9 mouse cellular contexts compared by ENCODE assay signal in genomic region chr4:152028456-152028855, GRCm38 (mm10). TPM values are rescaled to one million over a fixed set of nuclear protein-coding genes. Genes with fewer than 3 reads are reported as not detected.
A peak's percentile ranks its signal among the peaks of the same experiment; 100 is the strongest.
DNase-seq lines count a peak whose midpoint lies in the region; ATAC-seq and TF ChIP-seq lines count a peak whose summit lies in the region.
"Had no signal": no experiment of that assay in that cellular context is flagged by ENCODE, and none has a peak within 500 bp of the region (broad histone marks: within the 10 kb centered on the region; RNA-seq: fewer than 3 reads in every experiment).

No protein-coding gene starts in this region.

- H3K36me3 ChIP-seq in heart, embryonic 13.5 days: peaks cover 26% of the 10 kb centered on the region
- peaks cover 33% of the 10 kb centered on the region for H3K36me3 ChIP-seq in G1E (replicated peaks)
- H3K36me3 ChIP-seq in hindbrain, embryonic 12.5 days: peaks cover 17% of the 10 kb centered on the region
- H3K36me3 ChIP-seq in midbrain, embryonic 11.5 days (ENCODE audit: control insufficient read depth, insufficient read depth, low read length): peaks cover 3% of the 10 kb centered on the region; the same call in 1 of the 2 replicates

- peak overlapping the region; percentile 88 for H3K4me3 ChIP-seq in heart, embryonic 13.5 days
- H3K4me3 ChIP-seq in G1E (ENCODE audit: low read depth, low read length): peak overlapping the region; percentile 89; the same call in 1 of the 2 replicates
- H3K4me3 ChIP-seq in hindbrain, embryonic 12.5 days: peak overlapping the region; percentile 82
- peak overlapping the region; percentile 74 for H3K4me3 ChIP-seq in midbrain, embryonic 11.5 days (ENCODE audit: low read depth, low read length)

- peaks cover 45% of the 10 kb centered on the region for H3K4me1 ChIP-seq in heart, embryonic 13.5 days
- H3K4me1 ChIP-seq in G1E (ENCODE audit: insufficient read depth, low read depth, low read length): peaks cover 42% of the 10 kb centered on the region
- H3K4me1 ChIP-seq in hindbrain, embryonic 12.5 days: peaks cover 43% of the 10 kb centered on the region
- peaks cover 23% of the 10 kb centered on the region for H3K4me1 ChIP-seq in midbrain, embryonic 11.5 days (ENCODE audit: control insufficient read depth, insufficient read depth, low read length)

- intact Hi-C loops in heart, postnatal 14 days (cut with DNase I): no loop called here

- peaks cover 16% of the 10 kb centered on the region for H3K27me3 ChIP-seq in heart, embryonic 13.5 days (replicated peaks)
- H3K27me3 ChIP-seq in G1E (ENCODE audit: insufficient read depth, low read length): peaks cover 35% of the 10 kb centered on the region
- peaks cover 10% of the 10 kb centered on the region; the same call in 1 of the 2 replicates for H3K27me3 ChIP-seq in hindbrain, embryonic 12.5 days
- H3K27me3 ChIP-seq in midbrain, embryonic 11.5 days (ENCODE audit: control insufficient read depth, insufficient read depth, low read length): no peaks in the 10 kb centered on the region

- peak overlapping the region; percentile 80 for H3K9ac ChIP-seq in heart, embryonic 13.5 days
- peak overlapping the region; percentile 76 for H3K9ac ChIP-seq in hindbrain, embryonic 12.5 days
- peak overlapping the region; percentile 61 for H3K9ac ChIP-seq in midbrain, embryonic 11.5 days (ENCODE audit: low read length)

- no peak overlapping the region for H3K27ac ChIP-seq in heart, embryonic 13.5 days (replicated peaks)
- H3K27ac ChIP-seq in hindbrain, embryonic 12.5 days: no peak overlapping the region
- no peak overlapping the region for H3K27ac ChIP-seq in midbrain, embryonic 11.5 days (ENCODE audit: low read depth, low read length)

- H3K4me2 ChIP-seq in heart, embryonic 13.5 days: peak overlapping the region; percentile 99
- H3K4me2 ChIP-seq in hindbrain, embryonic 12.5 days (replicated peaks): peak overlapping the region; percentile 99
- H3K4me2 ChIP-seq in midbrain, embryonic 11.5 days: peak overlapping the region; percentile 97

- 56% methylated on average over 15 of the region's 15 CpGs for WGBS in heart, embryonic 13.5 days
- WGBS in hindbrain, embryonic 12.5 days: 59% methylated on average over 15 of the region's 15 CpGs
- WGBS in midbrain, embryonic 11.5 days: 69% methylated on average over 15 of the region's 15 CpGs

- TF ChIP-seq CTCF in G1E (IDR thresholded peaks at IDR 0.05; ENCODE audit: low read depth, low read length): no peak

- DNase-seq in heart, postnatal 14 days: no peak
- DNase-seq in G1E (ENCODE audit: low spot score): no peak
- DNase-seq in midbrain, embryonic 11.5 days (ENCODE audit: low spot score, missing footprints): no peak
- no peak for DNase-seq in gastrocnemius, postnatal 4 days (ENCODE audit: low spot score in 2 of 2)
- no peak for DNase-seq in thymus, postnatal 10 days (ENCODE audit: low spot score in 2 of 2)
- no peak for DNase-seq in lung, postnatal 4 days
- DNase-seq: heart, adult 2 months had no signal

- no peaks in the 10 kb centered on the region for H3K9me3 ChIP-seq in heart, embryonic 13.5 days
- no peaks in the 10 kb centered on the region for H3K9me3 ChIP-seq in G1E (replicated peaks)
- no peaks in the 10 kb centered on the region for H3K9me3 ChIP-seq in hindbrain, embryonic 12.5 days (replicated peaks)
- no peaks in the 10 kb centered on the region for H3K9me3 ChIP-seq in midbrain, embryonic 11.5 days (ENCODE audit: control insufficient read depth, low read length)

- ATAC-seq in heart, embryonic 13.5 days (ENCODE audit: extremely low read depth, insufficient number of reproducible peaks, low FRiP score, low TSS enrichment): no peak
- no peak for ATAC-seq in G1E (ENCODE audit: extremely low read depth, insufficient number of reproducible peaks, low FRiP score, poor library complexity, severe bottlenecking)
- ATAC-seq in hindbrain, embryonic 12.5 days (ENCODE audit: low FRiP score): no peak
- ATAC-seq in midbrain, embryonic 11.5 days (ENCODE audit: low FRiP score): no peak

RNA-seq across cellular contexts. Expression of gene Zbtb48, which starts 1.0 kb away (rescaled TPM):
- 10.0 and 11.6 TPM in 2 replicates for polyA plus RNA-seq in heart, embryonic 13.5 days (2015; fragmentation: Nextera tagmentation; extraction: Ambion mirVana)
- total RNA-seq in heart, postnatal 14 days (2021): 1 to 10 TPM; 4.7 to 7.5 TPM
- 13.9 and 24.5 TPM in 2 replicates for total RNA-seq in G1E (2014; fragmentation: Nextera tagmentation)
- total RNA-seq in G1E (2017): 9.3 and 9.8 TPM in 2 replicates
- 12.4 and 13.4 TPM in 2 replicates for polyA plus RNA-seq in G1E (2012)
- 20.4 and 25.2 TPM in 2 replicates for polyA plus RNA-seq in hindbrain, embryonic 12.5 days (2016; fragmentation: Nextera tagmentation; extraction: Ambion mirVana)
- 21.1 and 22.5 TPM in 2 replicates for polyA plus RNA-seq in midbrain, embryonic 11.5 days (2014; fragmentation: Nextera tagmentation; extraction: Ambion mirVana)
- 1 to 10 TPM; 5.5 to 5.7 TPM for total RNA-seq in gastrocnemius, postnatal 4 days (2021)

RNA-seq across cellular contexts. Expression of gene Tas1r1, which starts 9.9 kb away (rescaled TPM):
- polyA plus RNA-seq in heart, embryonic 13.5 days (2015; fragmentation: Nextera tagmentation; extraction: Ambion mirVana): 0.11 TPM in 1 of 2 replicates, not detected in the other
- total RNA-seq in heart, postnatal 14 days (2021): under 1 TPM in 1 of 2 experiments, not detected in 1; 0.07 TPM
- 0.24 TPM in 1 of 2 replicates, not detected in the other for total RNA-seq in G1E (2014; fragmentation: Nextera tagmentation)
- 0.06 and 0.27 TPM in 2 replicates for total RNA-seq in G1E (2017)
- polyA plus RNA-seq in G1E (2012): 0.02 and 0.04 TPM in 2 replicates
- 1.0 and 1.2 TPM in 2 replicates for polyA plus RNA-seq in hindbrain, embryonic 12.5 days (2016; fragmentation: Nextera tagmentation; extraction: Ambion mirVana)
- polyA plus RNA-seq in midbrain, embryonic 11.5 days (2014; fragmentation: Nextera tagmentation; extraction: Ambion mirVana): 0.44 and 0.58 TPM in 2 replicates
- 1 to 10 TPM; 3.0 to 3.5 TPM for total RNA-seq in gastrocnemius, postnatal 4 days (2021)

RNA-seq across cellular contexts. Expression of gene Nol9, which starts 10.7 kb away (rescaled TPM):
- polyA plus RNA-seq in heart, embryonic 13.5 days (2015; fragmentation: Nextera tagmentation; extraction: Ambion mirVana): 17.2 and 18.1 TPM in 2 replicates
- total RNA-seq in heart, postnatal 14 days (2021): 10 to 100 TPM; 10.5 to 10.9 TPM
- 47.5 and 58.2 TPM in 2 replicates for total RNA-seq in G1E (2014; fragmentation: Nextera tagmentation)
- total RNA-seq in G1E (2017): 34.2 and 35.1 TPM in 2 replicates
- 63.5 and 96.9 TPM in 2 replicates for polyA plus RNA-seq in G1E (2012)
- 32.6 and 33.9 TPM in 2 replicates for polyA plus RNA-seq in hindbrain, embryonic 12.5 days (2016; fragmentation: Nextera tagmentation; extraction: Ambion mirVana)
- polyA plus RNA-seq in midbrain, embryonic 11.5 days (2014; fragmentation: Nextera tagmentation; extraction: Ambion mirVana): 23.4 TPM in 2 replicates
- 10 to 100 TPM; 13.2 to 15.1 TPM for total RNA-seq in gastrocnemius, postnatal 4 days (2021)

RNA-seq across cellular contexts. Expression of gene Klhl21, which starts 19.9 kb away (rescaled TPM):
- 23.2 and 25.9 TPM in 2 replicates for polyA plus RNA-seq in heart, embryonic 13.5 days (2015; fragmentation: Nextera tagmentation; extraction: Ambion mirVana)
- 10 to 100 TPM; 53.0 to 56.9 TPM for total RNA-seq in heart, postnatal 14 days (2021)
- total RNA-seq in G1E (2014; fragmentation: Nextera tagmentation) (2.4 and 4.1 TPM in 2 replicates), G1E (2017) (3.8 and 4.4 TPM in 2 replicates)
- polyA plus RNA-seq in G1E (2012): 12.2 and 13.5 TPM in 2 replicates
- 8.0 and 8.2 TPM in 2 replicates for polyA plus RNA-seq in hindbrain, embryonic 12.5 days (2016; fragmentation: Nextera tagmentation; extraction: Ambion mirVana)
- polyA plus RNA-seq in midbrain, embryonic 11.5 days (2014; fragmentation: Nextera tagmentation; extraction: Ambion mirVana): 2.0 and 2.6 TPM in 2 replicates
- total RNA-seq in gastrocnemius, postnatal 4 days (2021): 10 to 100 TPM; 37.2 to 38.9 TPM

RNA-seq across cellular contexts. Expression of gene Phf13, which starts 32.4 kb away (rescaled TPM):
- 17.8 and 18.3 TPM in 2 replicates for polyA plus RNA-seq in heart, embryonic 13.5 days (2015; fragmentation: Nextera tagmentation; extraction: Ambion mirVana)
- total RNA-seq in heart, postnatal 14 days (2021): 1 to 10 TPM; 7.6 to 8.5 TPM
- total RNA-seq in G1E (2014; fragmentation: Nextera tagmentation) (2.9 and 3.7 TPM in 2 replicates), G1E (2017) (2.0 and 2.3 TPM in 2 replicates)
- 5.4 and 6.6 TPM in 2 replicates for polyA plus RNA-seq in G1E (2012)
- 29.2 and 29.7 TPM in 2 replicates for polyA plus RNA-seq in hindbrain, embryonic 12.5 days (2016; fragmentation: Nextera tagmentation; extraction: Ambion mirVana)
- 21.5 and 22.9 TPM in 2 replicates for polyA plus RNA-seq in midbrain, embryonic 11.5 days (2014; fragmentation: Nextera tagmentation; extraction: Ambion mirVana)
- total RNA-seq in gastrocnemius, postnatal 4 days (2021): 10 to 100 TPM; 13.9 to 16.1 TPM
